Mouse (Mus musculus): ENCODE results near the gene Suclg1. TPM values are rescaled to one million over a fixed set of nuclear protein-coding genes. Genes with fewer than 3 reads are reported as not detected.

The Suclg1 gene
- polyA plus RNA-seq, 1 experiment from 2014 or later, result 290 TPM

- Histone ChIP-seq H3K9ac (no peak overlapping the region), H3K36me3 (no peaks in the 10 kb centered on the region; the same call in 1 of the 2 replicates), H3K4me3 (replicated peaks) (no peak overlapping the region), H3K4me2 (replicated peaks) (no peak overlapping the region), H3K4me1 (replicated peaks) (peaks cover 15% of the 10 kb centered on the region), H3K27me3 (replicated peaks) (no peaks in the 10 kb centered on the region), H3K27ac (no peak overlapping the region), H3K9me3 (no peaks in the 10 kb centered on the region)
- ATAC-seq, result no peak
These were observed 4.2 kb downstream of the Suclg1 start for GRCm38 (mm10) chr6:73252396-73252795.

GRCm38 (mm10) chr6:73253006-73253405, 4.8 kb downstream of the Suclg1 start:
- Histone ChIP-seq H3K4me1 (replicated peaks) (peaks cover 15% of the 10 kb centered on the region), H3K27ac (no peak overlapping the region), H3K9ac (no peak overlapping the region), H3K9me3 (no peaks in the 10 kb centered on the region), H3K4me3 (replicated peaks) (no peak overlapping the region), H3K4me2 (replicated peaks) (no peak overlapping the region), H3K36me3 (no peaks in the 10 kb centered on the region; the same call in 1 of the 2 replicates), H3K27me3 (replicated peaks) (no peaks in the 10 kb centered on the region)
- no peak for ATAC-seq
- WGBS, result 76% methylated on average over 2 of the region's 2 CpGs

GRCm38 (mm10) chr6:73253584-73253983, 5.4 kb downstream of the Suclg1 start:
- H3K4me2 ChIP-seq (replicated peaks), result no peak overlapping the region
- 64% methylated on average over 4 of the region's 4 CpGs for WGBS
- no peak overlapping the region for H3K4me3 ChIP-seq (replicated peaks)
- H3K27ac ChIP-seq, result no peak overlapping the region
- no peaks in the 10 kb centered on the region for H3K9me3 ChIP-seq
- no peaks in the 10 kb centered on the region for H3K27me3 ChIP-seq (replicated peaks)
- H3K9ac ChIP-seq, result no peak overlapping the region
- H3K4me1 ChIP-seq (replicated peaks), result peaks cover 15% of the 10 kb centered on the region
- ATAC-seq, result no peak
- H3K36me3 ChIP-seq, result no peaks in the 10 kb centered on the region; the same call in 1 of the 2 replicates

- no peaks in the 10 kb centered on the region for H3K27me3 ChIP-seq (replicated peaks)
- no peak for ATAC-seq
- H3K9ac ChIP-seq, result no peak overlapping the region
- WGBS, result 69% methylated on average over 9 of the region's 9 CpGs
- H3K4me3 ChIP-seq (replicated peaks), result no peak overlapping the region
- H3K36me3 ChIP-seq, result no peaks in the 10 kb centered on the region; the same call in 1 of the 2 replicates
- no peak overlapping the region for H3K27ac ChIP-seq
- H3K4me1 ChIP-seq (replicated peaks), result peaks cover 15% of the 10 kb centered on the region
- no peak overlapping the region for H3K4me2 ChIP-seq (replicated peaks)
- no peaks in the 10 kb centered on the region for H3K9me3 ChIP-seq
These were observed 6.4 kb downstream of the Suclg1 start for GRCm38 (mm10) chr6:73254307-73255228.

GRCm38 (mm10) chr6:73257068-73257467, 8.9 kb downstream of the Suclg1 start:
- peaks cover 11% of the 10 kb centered on the region for H3K4me1 ChIP-seq (replicated peaks)
- no peak for ATAC-seq
- no peak overlapping the region for H3K4me2 ChIP-seq (replicated peaks)
- WGBS, result 92% methylated on average over 7 of the region's 7 CpGs
- H3K9me3 ChIP-seq, result no peaks in the 10 kb centered on the region
- no peak overlapping the region for H3K4me3 ChIP-seq (replicated peaks)
- H3K27ac ChIP-seq, result no peak overlapping the region
- peaks cover 16% of the 10 kb centered on the region for H3K36me3 ChIP-seq
- H3K27me3 ChIP-seq (replicated peaks), result no peaks in the 10 kb centered on the region
- H3K9ac ChIP-seq, result no peak overlapping the region

DNA sequence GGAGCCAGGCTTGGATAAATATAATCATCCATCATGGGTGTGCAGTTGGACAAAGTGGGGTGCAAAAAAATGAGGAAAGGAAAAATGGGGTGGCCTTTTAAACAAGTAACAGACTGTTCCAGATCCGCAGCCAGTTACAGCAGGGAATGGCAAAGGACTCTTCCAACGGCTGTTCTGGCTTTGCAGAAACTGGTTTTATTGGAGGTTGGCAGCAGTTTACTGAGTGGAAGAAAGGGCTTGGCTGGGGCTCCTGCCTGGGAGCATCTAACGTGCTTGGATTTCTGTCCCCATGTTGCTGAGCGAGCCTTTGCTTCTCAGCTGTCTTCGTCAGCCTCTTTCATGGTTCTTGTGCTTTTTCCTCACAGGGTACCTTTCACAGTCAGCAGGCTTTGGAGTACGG, 11.9 kb downstream of the Suclg1 start:
- 87% methylated on average over 6 of the region's 6 CpGs for WGBS
- peaks cover 25% of the 10 kb centered on the region for H3K36me3 ChIP-seq
- no peak for ATAC-seq
- H3K4me3 ChIP-seq (replicated peaks), result no peak overlapping the region
- H3K4me2 ChIP-seq (replicated peaks), result no peak overlapping the region
- H3K27me3 ChIP-seq (replicated peaks), result no peaks in the 10 kb centered on the region
- no peaks in the 10 kb centered on the region for H3K4me1 ChIP-seq (replicated peaks)
- no peak overlapping the region for H3K27ac ChIP-seq
- no peak overlapping the region for H3K9ac ChIP-seq
- no peaks in the 10 kb centered on the region for H3K9me3 ChIP-seq

DNA sequence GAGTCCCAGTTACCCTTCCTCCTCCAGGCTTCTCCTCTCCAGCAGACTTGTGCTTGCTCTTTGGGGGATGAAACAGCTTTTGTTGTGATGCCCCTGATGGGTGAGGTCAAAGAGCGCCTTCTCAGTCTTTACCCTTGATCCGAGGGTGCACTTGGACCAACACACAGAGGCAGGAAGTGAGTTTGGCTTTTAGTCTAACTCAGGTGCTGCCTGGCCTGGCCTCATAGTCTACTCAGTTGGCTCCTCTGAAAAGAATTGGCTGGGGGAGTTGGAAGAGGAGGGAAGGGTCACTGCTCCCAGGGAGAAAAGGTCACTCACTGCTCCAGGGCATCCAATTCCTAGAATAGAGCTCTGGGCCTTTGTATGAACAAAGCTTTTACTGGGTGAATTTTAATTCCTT, 16.6 kb downstream of the Suclg1 start:
- no peak overlapping the region for H3K9ac ChIP-seq
- H3K4me3 ChIP-seq (replicated peaks), result no peak overlapping the region
- H3K9me3 ChIP-seq, result no peaks in the 10 kb centered on the region
- H3K27me3 ChIP-seq (replicated peaks), result no peaks in the 10 kb centered on the region
- H3K4me2 ChIP-seq (replicated peaks), result no peak overlapping the region
- no peak overlapping the region for H3K27ac ChIP-seq
- H3K4me1 ChIP-seq (replicated peaks), result no peaks in the 10 kb centered on the region
- peaks cover 38% of the 10 kb centered on the region for H3K36me3 ChIP-seq
- 74% methylated on average over 2 of the region's 2 CpGs for WGBS
- ATAC-seq, result no peak

GRCm38 (mm10) chr6:73267738-73268311, 19.6 kb downstream of the Suclg1 start:
- 90% methylated on average over 8 of the region's 8 CpGs for WGBS
- no peak overlapping the region for H3K4me2 ChIP-seq (replicated peaks)
- H3K36me3 ChIP-seq, result peaks cover 48% of the 10 kb centered on the region
- H3K27me3 ChIP-seq (replicated peaks), result no peaks in the 10 kb centered on the region
- ATAC-seq, result peak; percentile 21; the same call in 1 of the 2 replicates
- no peaks in the 10 kb centered on the region for H3K9me3 ChIP-seq
- H3K4me1 ChIP-seq (replicated peaks), result no peaks in the 10 kb centered on the region
- no peak overlapping the region for H3K4me3 ChIP-seq (replicated peaks)
- H3K9ac ChIP-seq, result no peak overlapping the region
- H3K27ac ChIP-seq, result no peak overlapping the region

- Histone ChIP-seq H3K27ac (no peak overlapping the region), H3K9ac (no peak overlapping the region), H3K36me3 (peaks cover 46% of the 10 kb centered on the region), H3K4me2 (replicated peaks) (no peak overlapping the region), H3K4me1 (replicated peaks) (no peaks in the 10 kb centered on the region), H3K27me3 (replicated peaks) (no peaks in the 10 kb centered on the region), H3K4me3 (replicated peaks) (no peak overlapping the region), H3K9me3 (no peaks in the 10 kb centered on the region)
- WGBS, result 93% methylated on average over 3 of the region's 3 CpGs
- no peak for ATAC-seq
These were observed 21.2 kb downstream of the Suclg1 start for GRCm38 (mm10) chr6:73269374-73269773.

GRCm38 (mm10) chr6:73271546-73272091, 23.4 kb downstream of the Suclg1 start:
- Histone ChIP-seq H3K9me3 (no peaks in the 10 kb centered on the region), H3K4me3 (replicated peaks) (no peak overlapping the region), H3K27me3 (replicated peaks) (no peaks in the 10 kb centered on the region), H3K27ac (no peak overlapping the region), H3K4me2 (replicated peaks) (no peak overlapping the region), H3K4me1 (replicated peaks) (no peaks in the 10 kb centered on the region), H3K36me3 (peaks cover 62% of the 10 kb centered on the region), H3K9ac (no peak overlapping the region)
- no peak for ATAC-seq
- WGBS, result 85% methylated on average over 3 of the region's 3 CpGs

DNA sequence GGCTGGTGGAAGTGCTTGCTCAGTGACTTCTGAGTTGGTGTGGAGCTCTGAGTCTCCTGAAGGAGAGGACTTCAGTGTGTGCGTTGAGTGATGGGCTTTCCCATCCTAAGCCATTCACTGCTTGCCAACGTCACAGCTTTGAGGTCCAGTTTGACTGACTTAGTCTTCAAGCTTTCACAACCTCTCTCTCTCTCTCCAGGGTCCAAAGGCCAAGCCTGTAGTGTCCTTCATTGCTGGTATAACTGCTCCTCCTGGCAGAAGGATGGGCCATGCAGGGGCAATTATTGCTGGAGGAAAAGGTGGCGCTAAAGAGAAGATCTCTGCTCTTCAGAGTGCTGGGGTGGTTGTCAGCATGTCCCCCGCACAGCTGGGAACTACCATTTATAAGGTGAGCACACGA, 26.8 kb downstream of the Suclg1 start:
- 0 out of 2 replicates have a peak, but pooled peaks have one; percentile 32 for ATAC-seq
- Histone ChIP-seq H3K4me2 (replicated peaks) (no peak overlapping the region), H3K36me3 (peaks cover 47% of the 10 kb centered on the region), H3K9ac (no peak overlapping the region), H3K4me3 (replicated peaks) (no peak overlapping the region), H3K27ac (no peak overlapping the region), H3K27me3 (replicated peaks) (no peaks in the 10 kb centered on the region), H3K9me3 (no peaks in the 10 kb centered on the region), H3K4me1 (replicated peaks) (no peaks in the 10 kb centered on the region)
- 86% methylated on average over 5 of the region's 5 CpGs for WGBS

DNA sequence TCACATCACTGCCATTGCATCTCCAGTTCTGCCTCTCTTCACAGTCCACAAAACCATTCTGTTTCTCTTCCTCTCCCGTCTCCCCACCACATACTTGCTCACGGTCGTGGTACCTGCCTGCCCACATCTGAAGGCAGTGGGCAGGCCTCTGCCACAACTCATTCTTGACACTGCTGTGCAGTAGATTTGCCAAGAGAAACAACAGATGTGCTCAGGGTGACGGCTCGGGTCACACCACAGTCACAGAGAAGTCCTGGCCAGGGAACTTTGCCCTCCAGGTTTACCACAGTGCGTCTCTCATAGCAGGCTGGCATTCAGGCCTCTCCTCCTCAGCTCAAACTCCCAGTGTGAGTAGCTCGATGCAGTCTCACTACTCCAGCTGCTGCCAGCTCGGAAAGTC, 31.5 kb downstream of the Suclg1 start:
- no peaks in the 10 kb centered on the region for H3K27me3 ChIP-seq (replicated peaks)
- ATAC-seq, result no peak
- H3K27ac ChIP-seq, result no peak overlapping the region
- no peak overlapping the region for H3K4me3 ChIP-seq (replicated peaks)
- H3K9ac ChIP-seq, result no peak overlapping the region
- H3K4me2 ChIP-seq (replicated peaks), result no peak overlapping the region
- H3K4me1 ChIP-seq (replicated peaks), result no peaks in the 10 kb centered on the region
- 60% methylated on average over 8 of the region's 8 CpGs for WGBS
- H3K9me3 ChIP-seq, result no peaks in the 10 kb centered on the region
- H3K36me3 ChIP-seq, result peaks cover 14% of the 10 kb centered on the region; the same call in 1 of the 2 replicates

All from intestine, embryonic 15.5 days (tissue).